Mouse (Mus musculus) cerebellum, adult 18-20 months (tissue): ENCODE measurements at regions not wholly inside any gene's neighbourhood (a gene's known extent, or its start where the extent isn't known, plus 50 kb on each side); places are given as distances from the start of the nearest gene placed in this dataset.

Experiments used
- DNase-seq, 2 experiments: peaks; one replicate each; pipeline ENCODE4 v3.0.0; 2021

- DNase-seq, result no peak
Observed at GRCm38 (mm10) chr10:99533468-99533867, 226.0 kb downstream of the Csl start.

- DNase-seq, result no peak
Observed at GRCm38 (mm10) chr10:99534237-99534636, 225.2 kb downstream of the Csl start.

GRCm38 (mm10) chr10:99538639-99539038 is 220.8 kb downstream of the Csl start:
- DNase-seq, result no peak

- no peak for DNase-seq
Observed at GRCm38 (mm10) chr10:99552373-99552772, 207.1 kb downstream of the Csl start.

GRCm38 (mm10) chr10:99552836-99553540 is 206.5 kb downstream of the Csl start:
- DNase-seq, result no peak

- DNase-seq, result no peak
Observed at GRCm38 (mm10) chr10:99555021-99555420, 204.4 kb downstream of the Csl start.

- no peak for DNase-seq
Observed at GRCm38 (mm10) chr10:99555658-99556352, 203.7 kb downstream of the Csl start.

GRCm38 (mm10) chr10:99556353-99557036 is 203.0 kb downstream of the Csl start:
- DNase-seq, result no peak

GRCm38 (mm10) chr10:99558656-99559055 is 200.8 kb downstream of the Csl start:
- no peak for DNase-seq

- DNase-seq, result no peak
Observed at GRCm38 (mm10) chr10:99561166-99561818, 198.2 kb downstream of the Csl start.

GRCm38 (mm10) chr10:99564605-99565004 is 194.9 kb downstream of the Csl start:
- DNase-seq, result no peak

- no peak for DNase-seq
Observed at GRCm38 (mm10) chr10:99568424-99568823, 191.0 kb downstream of the Csl start.

- DNase-seq, result no peak
Observed at GRCm38 (mm10) chr10:99570190-99570589, 189.3 kb downstream of the Csl start.

- DNase-seq, result no peak
Observed at GRCm38 (mm10) chr10:99573997-99574396, 185.5 kb downstream of the Csl start.

- no peak for DNase-seq
Observed at GRCm38 (mm10) chr10:99575294-99575693, 184.2 kb downstream of the Csl start.

- DNase-seq, result no peak
Observed at GRCm38 (mm10) chr10:99576301-99576700, 183.2 kb downstream of the Csl start.

GRCm38 (mm10) chr10:99577041-99577681 is 182.3 kb downstream of the Csl start:
- DNase-seq, result peak; percentile 50 to 54

GRCm38 (mm10) chr10:99578366-99578765 is 181.1 kb downstream of the Csl start:
- no peak for DNase-seq

GRCm38 (mm10) chr10:99580191-99580590 is 179.3 kb downstream of the Csl start:
- DNase-seq, result no peak

- DNase-seq, result no peak
Observed at GRCm38 (mm10) chr10:99581074-99581473, 178.4 kb downstream of the Csl start.

GRCm38 (mm10) chr10:99584855-99585254 is 174.6 kb downstream of the Csl start:
- DNase-seq, result no peak

- peak; percentile 8 to 15 for DNase-seq
Observed at GRCm38 (mm10) chr10:99592220-99592619, 167.2 kb downstream of the Csl start.

GRCm38 (mm10) chr10:99595659-99596058 is 163.8 kb downstream of the Csl start:
- no peak for DNase-seq
